Mouse (Mus musculus) olfactory bulb, adult 2 months (tissue): ENCODE measurements around the gene Limd1. TPM values are rescaled to one million over a fixed set of nuclear protein-coding genes. Genes with fewer than 3 reads are reported as not detected.

Experiments
- H3K27ac ChIP-seq: fragments of 200-500 bp; 2 replicates; pipeline ENCODE4 v1.5.1; 2012; ENCODE audit warnings: low read depth, low read length; ENCODE audit not compliant: insufficient read depth
- H3K4me1 ChIP-seq: fragments of 200-500 bp; 2 replicates; pipeline ENCODE4 v1.6.1; 2012; ENCODE audit warnings: low read length; ENCODE audit not compliant: control insufficient read depth, insufficient read depth
- H3K4me3 ChIP-seq: fragments of 200-500 bp; 2 replicates; pipeline ENCODE4 v1.5.1; 2012; ENCODE audit warnings: mild to moderate bottlenecking, low read depth, low read length, moderate library complexity; ENCODE audit not compliant: insufficient read depth
- CTCF ChIP-seq: fragments of 200-500 bp; IDR thresholded peaks from 2 replicates; pipeline ENCODE4 v1.5.1; 2012; ENCODE audit warnings: low read depth, mild to moderate bottlenecking, low read length, moderate library complexity; ENCODE audit not compliant: insufficient read depth
- POLR2A ChIP-seq: fragments of 200-500 bp; IDR thresholded peaks from 2 replicates; pipeline ENCODE4 v1.6.1; 2012; ENCODE audit warnings: mild to moderate bottlenecking, low read depth, low read length, moderate library complexity; ENCODE audit not compliant: insufficient read depth
- WGBS: fragments of 180-500 bp; shearing (Covaris S2); methylation state at CpG from one replicate; pipeline ENCODE4 v1.1.7; 2018; 5-methylcytosine and 5-hydroxymethylcytosine counted together
- polyA plus RNA-seq: library from polyadenylated mRNA; stranded (reverse); fragments of >200 nt; gene quantifications from 2 replicates; pipeline ENCODE4 v1.2.4, GENCODE M21; 2012; ENCODE audit warnings: low replicate concordance; ENCODE audit not compliant: missing spikeins, insufficient read depth, insufficient read length

Limd1 gene
- polyA plus RNA-seq, 1 experiment = not detected

DNA sequence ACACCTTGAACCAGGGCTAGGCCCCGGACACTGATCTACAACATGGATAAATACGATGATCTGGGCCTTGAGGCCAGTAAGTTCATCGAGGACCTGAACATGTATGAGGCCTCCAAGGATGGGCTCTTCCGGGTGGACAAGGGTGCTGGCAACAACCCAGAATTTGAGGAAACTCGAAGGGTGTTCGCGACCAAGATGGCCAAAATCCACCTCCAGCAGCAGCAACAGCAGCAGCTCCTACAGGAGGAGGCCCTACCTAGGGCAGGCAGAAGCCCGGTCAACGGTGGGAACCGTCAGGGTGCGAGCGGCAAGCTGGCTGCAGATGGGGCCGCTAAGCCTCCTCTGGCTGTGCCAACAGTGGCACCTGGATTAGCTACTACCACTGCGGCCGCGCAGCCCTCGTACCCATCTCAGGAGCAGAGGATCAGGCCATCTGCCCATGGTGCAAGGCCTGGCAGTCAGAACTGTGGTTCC is 727 bp downstream of the Limd1 start:
- no peak overlapping the region for H3K27ac ChIP-seq
- TF ChIP-seq CTCF (no peak), POLR2A (no peak)
- 56% methylated on average over 17 of the region's 17 CpGs for WGBS
- H3K4me3 ChIP-seq = peak overlapping the region; percentile 58
- H3K4me1 ChIP-seq = peaks cover 10% of the 10 kb centered on the region

DNA sequence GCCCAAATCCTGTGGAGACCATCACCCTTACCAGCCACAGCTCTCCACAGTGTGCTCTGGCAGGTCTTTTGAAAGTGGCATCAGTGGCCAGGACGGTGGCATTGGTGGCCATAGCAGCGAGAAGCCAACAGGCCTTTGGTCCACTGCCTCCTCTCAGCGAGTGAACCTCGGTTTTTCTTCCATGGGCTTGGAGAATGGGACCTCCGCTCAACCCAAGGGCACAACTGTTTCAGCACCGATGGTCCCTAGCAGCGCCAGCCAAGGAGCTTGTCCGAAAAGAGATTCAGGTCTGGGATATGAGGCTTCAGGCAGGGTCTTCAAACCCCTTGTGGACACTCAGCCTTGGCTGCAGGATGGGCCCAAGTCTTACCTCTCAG is 1.4 kb downstream of the Limd1 start:
- Histone ChIP-seq H3K27ac (no peak overlapping the region), H3K4me3 (peak overlapping the region; percentile 58; the same call in 1 of the 2 replicates), H3K4me1 (peaks cover 10% of the 10 kb centered on the region)
- WGBS = 92% methylated on average over 8 of the region's 8 CpGs
- no peak for TF ChIP-seq CTCF
- no peak for TF ChIP-seq POLR2A

DNA sequence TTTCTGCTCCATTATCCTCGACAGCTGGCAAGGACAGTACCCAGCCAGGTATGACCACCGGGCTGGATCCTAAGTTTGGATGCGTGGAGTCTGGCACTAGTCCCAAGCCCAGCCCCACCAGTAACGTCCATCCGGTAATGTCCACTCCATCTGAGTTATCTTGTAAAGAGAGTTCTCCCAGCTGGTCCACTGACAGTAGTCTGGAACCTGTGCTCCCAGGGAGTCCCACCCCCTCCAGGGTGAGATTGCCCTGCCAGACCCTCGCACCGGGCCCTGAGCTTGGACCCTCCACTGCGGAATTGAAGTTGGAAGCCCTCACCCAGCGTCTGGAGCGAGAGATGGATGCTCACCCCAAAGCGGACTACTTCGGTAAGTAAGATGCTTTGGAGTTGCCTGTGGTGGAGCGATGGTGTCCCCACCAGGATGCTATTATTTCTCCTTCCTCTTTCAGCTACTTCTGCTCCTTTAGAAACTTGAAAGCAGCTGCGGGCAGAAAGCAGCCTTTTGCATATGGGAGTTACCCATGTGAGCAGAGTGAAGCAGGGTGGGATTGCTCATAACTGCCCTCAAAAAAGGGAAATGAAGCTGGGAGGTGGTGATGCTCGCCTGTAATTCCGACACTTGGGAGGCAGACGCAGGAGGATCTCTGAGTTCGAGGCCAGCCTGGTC is 1.9 kb downstream of the Limd1 start:
- Histone ChIP-seq H3K4me3 (peak overlapping the region; percentile 58; the same call in 1 of the 2 replicates), H3K4me1 (peaks cover 10% of the 10 kb centered on the region), H3K27ac (no peak overlapping the region)
- 78% methylated on average over 18 of the region's 18 CpGs for WGBS
- no peak for TF ChIP-seq POLR2A
- TF ChIP-seq CTCF = no peak

DNA sequence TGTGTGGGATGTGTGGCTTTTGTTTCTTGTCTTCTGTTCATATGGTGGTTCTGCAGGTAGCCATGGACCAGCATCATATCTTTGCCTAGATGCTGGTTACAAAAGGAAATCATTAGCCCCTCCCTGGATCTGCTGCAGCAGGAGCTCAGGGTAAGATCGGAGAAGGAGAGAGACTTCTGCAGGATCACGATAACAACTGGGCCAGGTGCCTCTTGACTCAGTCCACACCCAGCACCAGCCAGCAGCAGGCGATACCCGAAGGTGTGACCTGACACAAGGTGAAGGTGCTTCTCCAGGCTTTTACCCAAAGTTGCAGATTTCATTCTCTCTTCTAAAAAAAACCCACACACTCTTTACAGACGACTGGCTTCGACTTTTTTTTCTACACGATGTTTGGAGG is 2.6 kb downstream of the Limd1 start:
- no peak overlapping the region for H3K4me3 ChIP-seq
- TF ChIP-seq POLR2A (no peak), CTCF (no peak)
- H3K27ac ChIP-seq = no peak overlapping the region
- WGBS = 54% methylated on average over 7 of the region's 7 CpGs
- H3K4me1 ChIP-seq = peaks cover 10% of the 10 kb centered on the region

DNA sequence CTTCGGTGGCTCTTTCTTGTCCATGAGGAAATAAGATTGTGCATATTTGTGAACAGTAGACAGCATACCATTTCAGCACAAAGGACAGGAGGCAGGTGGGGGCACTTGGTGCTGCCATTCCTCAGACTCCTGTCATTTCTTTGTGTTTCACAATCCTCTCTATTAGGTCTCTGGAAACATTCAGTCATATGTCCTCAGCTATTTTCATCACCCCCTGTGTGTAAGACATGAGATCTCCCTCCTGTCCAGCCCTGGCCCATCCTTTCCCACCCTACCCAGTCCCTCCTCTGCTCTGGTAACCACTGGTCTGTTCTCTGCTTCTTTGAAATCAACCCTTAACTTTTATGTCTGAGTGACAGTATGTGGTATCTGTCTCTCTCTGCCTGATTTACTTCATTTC is 5.1 kb downstream of the Limd1 start:
- H3K4me3 ChIP-seq = no peak overlapping the region
- WGBS = 86% methylated on average over 1 of the region's 1 CpGs
- TF ChIP-seq CTCF (no peak), POLR2A (no peak)
- no peak overlapping the region for H3K27ac ChIP-seq
- peaks cover 10% of the 10 kb centered on the region; the same call in 1 of the 2 replicates for H3K4me1 ChIP-seq

DNA sequence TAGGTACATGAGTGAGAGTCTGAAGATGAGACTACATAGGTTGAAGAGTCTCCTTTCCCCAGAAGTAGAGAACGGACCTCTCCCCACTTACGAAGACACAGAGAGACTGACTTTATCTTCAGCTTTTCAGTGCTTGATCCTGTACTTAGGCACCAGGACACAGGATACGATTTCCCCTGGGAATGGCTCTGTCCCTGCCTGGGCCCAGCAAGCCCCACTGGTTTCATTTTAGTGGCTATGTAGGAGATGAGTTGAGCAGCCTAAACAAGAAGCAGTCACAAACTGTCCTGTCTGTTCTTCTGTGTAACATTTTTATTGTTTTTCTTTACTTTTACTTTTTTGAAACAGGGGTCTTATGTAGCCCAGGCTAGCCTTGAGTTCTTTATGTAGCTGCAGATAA is 6.3 kb downstream of the Limd1 start:
- 96% methylated on average over 3 of the region's 3 CpGs for WGBS
- Histone ChIP-seq H3K4me3 (no peak overlapping the region), H3K27ac (no peak overlapping the region), H3K4me1 (peaks cover 5% of the 10 kb centered on the region; the same call in 1 of the 2 replicates)
- TF ChIP-seq CTCF (no peak), POLR2A (no peak)

DNA sequence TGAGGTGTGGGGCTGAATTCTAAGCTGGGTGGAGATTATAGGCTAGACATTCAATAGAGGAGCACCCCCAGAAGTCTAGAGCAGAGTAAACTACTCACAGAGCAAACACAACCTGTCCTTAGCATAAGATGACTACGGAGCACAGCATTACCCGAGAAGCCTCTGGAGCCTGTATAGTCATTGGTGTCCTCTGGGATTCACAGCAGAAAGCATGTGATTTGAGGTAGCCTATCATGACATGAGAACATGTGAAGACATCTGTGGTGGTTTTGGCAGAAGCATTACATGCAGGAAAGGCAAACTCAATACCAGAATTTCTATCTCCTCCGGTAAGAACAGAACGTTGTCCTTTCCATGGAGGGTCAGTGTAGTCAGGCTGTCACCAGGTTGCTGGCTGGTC is 7.1 kb downstream of the Limd1 start:
- H3K27ac ChIP-seq = no peak overlapping the region
- WGBS = 89% methylated on average over 4 of the region's 4 CpGs
- H3K4me3 ChIP-seq = no peak overlapping the region
- H3K4me1 ChIP-seq = peaks cover 5% of the 10 kb centered on the region; the same call in 1 of the 2 replicates
- no peak for TF ChIP-seq POLR2A
- no peak for TF ChIP-seq CTCF

DNA sequence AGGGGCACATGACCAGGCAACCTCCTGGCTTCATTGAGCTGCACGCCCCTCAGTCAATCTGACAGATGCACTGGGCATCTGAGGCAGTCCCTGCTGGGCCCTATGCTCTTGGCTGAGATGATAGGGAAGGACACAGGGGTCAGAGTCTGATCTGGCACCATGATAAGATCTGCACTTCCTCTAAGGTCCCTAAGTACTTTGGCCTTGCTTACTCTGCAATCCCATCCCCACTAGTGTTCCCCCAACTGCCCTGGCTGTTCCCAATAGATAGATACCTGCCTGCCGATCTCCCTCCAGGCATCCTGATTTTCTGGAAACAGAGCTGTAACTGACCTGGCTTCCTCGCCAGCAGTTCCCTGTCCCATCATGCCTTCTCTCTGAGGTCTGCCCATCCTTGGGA is 8.1 kb downstream of the Limd1 start:
- 88% methylated on average over 3 of the region's 3 CpGs for WGBS
- H3K4me3 ChIP-seq = no peak overlapping the region

DNA sequence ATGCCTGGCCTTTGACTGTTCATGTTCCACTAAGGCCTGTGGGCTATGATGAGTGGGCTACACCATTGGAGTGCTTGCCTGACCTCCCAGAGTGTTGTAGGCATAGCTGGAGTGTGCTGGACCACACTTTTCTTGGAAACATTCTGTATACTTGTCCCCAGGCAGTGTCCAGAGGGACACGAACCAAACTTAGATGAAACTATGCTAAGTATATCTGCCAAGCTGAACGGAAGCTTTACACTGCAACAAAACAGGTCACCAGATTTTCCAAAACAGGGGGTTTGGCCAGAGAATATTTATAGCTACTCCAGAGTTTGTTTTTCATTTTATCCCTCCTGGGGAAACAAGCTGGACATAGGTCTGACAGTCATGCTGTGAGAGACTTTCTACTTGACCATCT is 10.6 kb downstream of the Limd1 start:
- Histone ChIP-seq H3K4me3 (no peak overlapping the region), H3K4me1 (peaks cover 5% of the 10 kb centered on the region), H3K27ac (no peak overlapping the region)
- 75% methylated on average over 2 of the region's 2 CpGs for WGBS
- TF ChIP-seq POLR2A (no peak), CTCF (no peak)

More for the DNA sequence above, 8.1 kb downstream of the Limd1 start:
- Histone ChIP-seq H3K4me1 (peaks cover 5% of the 10 kb centered on the region; the same call in 1 of the 2 replicates), H3K27ac (no peak overlapping the region)
- TF ChIP-seq CTCF (no peak), POLR2A (no peak)

DNA sequence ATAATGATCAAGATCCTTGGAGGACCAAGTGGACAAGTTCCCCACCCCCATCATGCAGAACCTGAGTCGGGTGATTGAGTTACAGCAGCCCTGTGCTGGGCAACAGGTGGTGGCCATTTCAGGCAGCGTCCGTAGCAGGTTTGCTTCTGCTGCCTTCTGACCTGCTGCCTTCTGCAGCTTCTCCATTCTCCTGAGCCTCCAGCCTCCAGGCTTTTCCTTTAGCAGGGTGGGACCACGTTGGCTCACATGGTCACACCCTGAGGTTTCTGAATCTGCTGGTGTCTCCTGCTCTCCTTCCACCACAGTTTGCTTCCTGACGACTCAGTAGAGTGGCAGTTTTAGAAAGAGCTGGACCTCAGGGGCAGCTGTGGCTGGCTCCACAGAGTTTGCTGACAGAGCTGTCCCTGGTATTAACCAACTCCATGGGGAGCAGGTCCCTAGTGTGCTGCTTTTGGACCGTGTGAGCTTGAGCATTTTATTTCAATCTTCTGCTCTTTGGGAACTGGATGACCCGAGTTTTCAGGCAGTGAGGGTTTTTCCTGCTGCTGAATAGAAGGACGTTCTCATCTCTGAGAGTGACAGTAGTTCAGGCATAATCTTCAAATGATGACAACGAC is 11.3 kb downstream of the Limd1 start:
- TF ChIP-seq POLR2A (no peak), CTCF (no peak)
- 74% methylated on average over 9 of the region's 9 CpGs for WGBS
- Histone ChIP-seq H3K4me1 (peaks cover 5% of the 10 kb centered on the region), H3K4me3 (no peak overlapping the region), H3K27ac (no peak overlapping the region)
